Mouse (Mus musculus): ENCODE results near the gene Pon1. TPM values are rescaled to one million over a fixed set of nuclear protein-coding genes. Genes with fewer than 3 reads are reported as not detected.
"Not testable (repeated sequence)": the region's sequence is repeated elsewhere in the genome, so short reads cannot be mapped to it uniquely, and the experiment has no call there.

Pon1 gene
- total and polyA plus RNA-seq, 3 experiments = not detected

- Histone ChIP-seq H3K27ac (ENCODE audit: control insufficient read depth, low read depth, low read length) (no peak overlapping the region), H3K4me1 (ENCODE audit: control insufficient read depth in 1 of 2, insufficient read depth in 2 of 2, low read length in 2 of 2) (no peaks in the 10 kb centered on the region), H3K9me3 (replicated peaks; ENCODE audit: insufficient read depth, low read length) (no peaks in the 10 kb centered on the region), H3K9ac (ENCODE audit: control insufficient read depth, low read depth, low read length, poor library complexity, severe bottlenecking) (no peak overlapping the region), H3K27me3 (ENCODE audit: control insufficient read depth in 1 of 2, insufficient read depth in 2 of 2, low read length in 2 of 2) (no peaks in the 10 kb centered on the region), H3K4me3 (ENCODE audit: control insufficient read depth in 1 of 2, insufficient read depth in 1 of 2, low read depth in 2 of 2, low read length in 2 of 2) (no peak overlapping the region), H3K36me3 (ENCODE audit: control insufficient read depth in 1 of 2, insufficient read depth in 2 of 2, low read length in 2 of 2) (no peaks in the 10 kb centered on the region), H3K79me2 (ENCODE audit: control insufficient read depth, insufficient read depth, low read length, poor library complexity) (no peaks in the 10 kb centered on the region)
- no peak for DNase-seq (ENCODE audit: low read depth, low spot score)
- TF ChIP-seq RCOR1 (IDR thresholded peaks at IDR 0.05; ENCODE audit: low read depth, low read length) (no peak), UBTF (IDR thresholded peaks at IDR 0.05; ENCODE audit: borderline replicate concordance, insufficient read depth, low read depth, low read length) (no peak), MYC (IDR thresholded peaks at IDR 0.05; ENCODE audit: low read depth, low read length) (no peak), E2F4 (IDR thresholded peaks at IDR 0.05; ENCODE audit: borderline replicate concordance, low read depth, low read length) (no peak), TAL1 (IDR thresholded peaks at IDR 0.05; ENCODE audit: low read length) (no peak), SMC3 (IDR thresholded peaks at IDR 0.05; ENCODE audit: low read depth, low read length) (no peak), EP300 (IDR thresholded peaks at IDR 0.05; ENCODE audit: low read depth in 1 of 2, low read length in 2 of 2) (no peak), MXI1 (IDR thresholded peaks at IDR 0.05; ENCODE audit: low read depth, low read length) (no peak)
Measured at GRCm38 (mm10) chr6:5230261-5230660, 36.5 kb upstream of the Pon1 start.

- H3K4me3 ChIP-seq (ENCODE audit: control insufficient read depth in 1 of 2, insufficient read depth in 1 of 2, low read depth in 2 of 2, low read length in 2 of 2) = not testable (repeated sequence)
Measured at GRCm38 (mm10) chr6:5223551-5223950, 29.8 kb upstream of the Pon1 start.

GRCm38 (mm10) chr6:5222080-5222479 is 28.3 kb upstream of the Pon1 start:
- Histone ChIP-seq H3K27me3 (ENCODE audit: control insufficient read depth in 1 of 2, insufficient read depth in 2 of 2, low read length in 2 of 2) (no peaks in the 10 kb centered on the region), H3K9ac (ENCODE audit: control insufficient read depth, low read depth, low read length, poor library complexity, severe bottlenecking) (no peak overlapping the region), H3K27ac (ENCODE audit: control insufficient read depth, low read depth, low read length) (no peak overlapping the region), H3K36me3 (ENCODE audit: control insufficient read depth in 1 of 2, insufficient read depth in 2 of 2, low read length in 2 of 2) (no peaks in the 10 kb centered on the region), H3K4me3 (ENCODE audit: control insufficient read depth in 1 of 2, insufficient read depth in 1 of 2, low read depth in 2 of 2, low read length in 2 of 2) (no peak overlapping the region), H3K9me3 (replicated peaks; ENCODE audit: insufficient read depth, low read length) (no peaks in the 10 kb centered on the region), H3K4me1 (ENCODE audit: control insufficient read depth in 1 of 2, insufficient read depth in 2 of 2, low read length in 2 of 2) (no peaks in the 10 kb centered on the region), H3K79me2 (ENCODE audit: control insufficient read depth, insufficient read depth, low read length, poor library complexity) (no peaks in the 10 kb centered on the region)
- DNase-seq (ENCODE audit: low read depth, low spot score) = no peak
- no peak for TF ChIP-seq GABPA (IDR thresholded peaks at IDR 0.05; ENCODE audit: low read depth, low read length)
- TF ChIP-seq GATA1 (IDR thresholded peaks at IDR 0.05; ENCODE audit: low read depth, low read length) = no peak
- no peak for TF ChIP-seq MAFK (IDR thresholded peaks at IDR 0.05; ENCODE audit: borderline replicate concordance, low read depth, low read length)
- TF ChIP-seq KAT2A (conservative IDR thresholded peaks at IDR 0.05; ENCODE audit: low read depth, low read length) = no peak
- TF ChIP-seq POLR2AphosphoS5 (IDR thresholded peaks at IDR 0.05; ENCODE audit: borderline replicate concordance, low read depth, low read length) = no peak
- TF ChIP-seq ZC3H11A (IDR thresholded peaks at IDR 0.05; ENCODE audit: low read depth, low read length) = no peak
- no peak for TF ChIP-seq MAZ (IDR thresholded peaks at IDR 0.05; ENCODE audit: low read depth, low read length)
- TF ChIP-seq POLR2A (IDR thresholded peaks at IDR 0.05; ENCODE audit: control insufficient read depth in 1 of 2, insufficient read depth in 1 of 2, low read depth in 1 of 2, low read length in 2 of 2, poor library complexity in 1 of 2) = no peak
- TF ChIP-seq NRF1 (IDR thresholded peaks at IDR 0.05; ENCODE audit: insufficient read depth, low read depth, low read length, poor library complexity, severe bottlenecking) = no peak
- TF ChIP-seq CHD1 (IDR thresholded peaks at IDR 0.05; ENCODE audit: low read depth, low read length) = no peak
- no peak for TF ChIP-seq EP300 (IDR thresholded peaks at IDR 0.05; ENCODE audit: low read depth in 1 of 2, low read length in 2 of 2)
- no peak for TF ChIP-seq TCF12 (IDR thresholded peaks at IDR 0.05; ENCODE audit: low read depth, low read length)
- TF ChIP-seq USF2 (IDR thresholded peaks at IDR 0.05; ENCODE audit: borderline replicate concordance in 1 of 2, insufficient read depth in 1 of 2, low read depth in 1 of 2, low read length in 2 of 2) = no peak
- TF ChIP-seq CTCF (IDR thresholded peaks at IDR 0.05 in 2 of 3, conservative IDR thresholded peaks at IDR 0.05 in 1 of 3; ENCODE audit: control insufficient read depth in 1 of 3, insufficient read depth in 1 of 3, low read depth in 2 of 3, low read length in 3 of 3, poor library complexity in 1 of 3, severe bottlenecking in 1 of 3) = no peak
- no peak for TF ChIP-seq TBP (IDR thresholded peaks at IDR 0.05; ENCODE audit: low read depth, low read length)
- TF ChIP-seq SMC3 (IDR thresholded peaks at IDR 0.05; ENCODE audit: low read depth, low read length) = no peak
- TF ChIP-seq RCOR1 (IDR thresholded peaks at IDR 0.05; ENCODE audit: low read depth, low read length) = no peak
- TF ChIP-seq UBTF (IDR thresholded peaks at IDR 0.05; ENCODE audit: borderline replicate concordance, insufficient read depth, low read depth, low read length) = no peak
- TF ChIP-seq MYC (IDR thresholded peaks at IDR 0.05; ENCODE audit: low read depth, low read length) = no peak

More at GRCm38 (mm10) chr6:5223551-5223950, 29.8 kb upstream of the Pon1 start:
- H3K27me3 ChIP-seq (ENCODE audit: control insufficient read depth in 1 of 2, insufficient read depth in 2 of 2, low read length in 2 of 2); H3K9ac ChIP-seq (ENCODE audit: control insufficient read depth, low read depth, low read length, poor library complexity, severe bottlenecking); DNase-seq (ENCODE audit: low read depth, low spot score); H3K36me3 ChIP-seq (ENCODE audit: control insufficient read depth in 1 of 2, insufficient read depth in 2 of 2, low read length in 2 of 2); H3K27ac ChIP-seq (ENCODE audit: control insufficient read depth, low read depth, low read length); H3K4me1 ChIP-seq (ENCODE audit: control insufficient read depth in 1 of 2, insufficient read depth in 2 of 2, low read length in 2 of 2); H3K9me3 ChIP-seq (replicated peaks; ENCODE audit: insufficient read depth, low read length); H3K79me2 ChIP-seq (ENCODE audit: control insufficient read depth, insufficient read depth, low read length, poor library complexity): not testable (repeated sequence)
